Mouse (Mus musculus): ENCODE data around the gene Gm11007. TPM values are rescaled to one million over a fixed set of nuclear protein-coding genes. Genes with fewer than 3 reads are reported as not detected.
"Not testable (repeated sequence)": the region's sequence is repeated elsewhere in the genome, so short reads cannot be mapped to it uniquely, and the experiment has no call there.

The Gm11007 gene
- not detected in 2 replicates for polyA plus RNA-seq (2015; fragmentation: Nextera tagmentation; extraction: Ambion mirVana)

DNA sequence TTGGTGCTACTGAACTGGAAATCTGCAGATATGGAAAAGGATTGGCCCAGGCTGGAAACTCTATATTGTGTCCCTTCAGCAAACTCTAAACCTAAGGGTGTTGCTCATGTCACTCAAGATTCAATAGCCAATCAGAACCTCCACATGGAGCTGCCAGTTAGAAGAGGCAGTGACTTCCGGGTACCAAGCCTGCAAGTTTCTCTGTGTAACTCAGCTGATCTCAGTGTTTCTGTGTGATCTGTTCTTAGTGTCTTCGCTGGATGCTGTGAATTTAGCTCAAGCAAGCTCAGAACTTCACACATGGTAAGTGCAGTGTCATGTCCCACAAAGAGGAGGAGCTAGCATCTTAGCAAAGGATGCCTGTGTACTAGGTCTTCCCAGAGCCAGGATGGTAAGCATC lies at the start of gene Gm11007:
Gene Gm11007, plus strand, starts transcription at position 301 of the 400 bp plus-strand sequence.
- ATAC-seq (ENCODE audit: insufficient number of reproducible peaks, low FRiP score, low TSS enrichment, low read depth); H3K9me3 ChIP-seq (replicated peaks); H3K4me3 ChIP-seq (replicated peaks); H3K4me1 ChIP-seq; H3K9ac ChIP-seq; H3K36me3 ChIP-seq; H3K27ac ChIP-seq (replicated peaks); H3K4me2 ChIP-seq (replicated peaks); H3K27me3 ChIP-seq: not testable (repeated sequence)
- no CpG with 5 or more reads among the region's 2 CpGs for WGBS

Other genes with a start within 250 kb of the Gm11007 start
- 8.8 and 13.4 TPM in 2 replicates for gene Gm4724, start 208.2 kb upstream of the Gm11007 start, polyA plus RNA-seq (2015; fragmentation: Nextera tagmentation; extraction: Ambion mirVana)
- 5.6 and 6.9 TPM in 2 replicates for gene Zfp965, start 174.0 kb upstream of the Gm11007 start, polyA plus RNA-seq (2015; fragmentation: Nextera tagmentation; extraction: Ambion mirVana)
- gene Zfp969, start 59.7 kb downstream of the Gm11007 start, polyA plus RNA-seq (2015; fragmentation: Nextera tagmentation; extraction: Ambion mirVana): 15.2 and 22.2 TPM in 2 replicates
- not detected in 2 replicates for gene Gm2007, start 97.6 kb downstream of the Gm11007 start, polyA plus RNA-seq (2015; fragmentation: Nextera tagmentation; extraction: Ambion mirVana)
- 3.5 and 4.0 TPM in 2 replicates for gene Gm14288, start 157.1 kb downstream of the Gm11007 start, polyA plus RNA-seq (2015; fragmentation: Nextera tagmentation; extraction: Ambion mirVana)
- gene Gm6710, start 225.2 kb downstream of the Gm11007 start, polyA plus RNA-seq (2015; fragmentation: Nextera tagmentation; extraction: Ambion mirVana): 15.8 and 19.9 TPM in 2 replicates

Measured in embryonic facial prominence, embryonic 15.5 days (tissue).